8 mouse cellular contexts compared by ENCODE assay signal in the genomic region with DNA sequence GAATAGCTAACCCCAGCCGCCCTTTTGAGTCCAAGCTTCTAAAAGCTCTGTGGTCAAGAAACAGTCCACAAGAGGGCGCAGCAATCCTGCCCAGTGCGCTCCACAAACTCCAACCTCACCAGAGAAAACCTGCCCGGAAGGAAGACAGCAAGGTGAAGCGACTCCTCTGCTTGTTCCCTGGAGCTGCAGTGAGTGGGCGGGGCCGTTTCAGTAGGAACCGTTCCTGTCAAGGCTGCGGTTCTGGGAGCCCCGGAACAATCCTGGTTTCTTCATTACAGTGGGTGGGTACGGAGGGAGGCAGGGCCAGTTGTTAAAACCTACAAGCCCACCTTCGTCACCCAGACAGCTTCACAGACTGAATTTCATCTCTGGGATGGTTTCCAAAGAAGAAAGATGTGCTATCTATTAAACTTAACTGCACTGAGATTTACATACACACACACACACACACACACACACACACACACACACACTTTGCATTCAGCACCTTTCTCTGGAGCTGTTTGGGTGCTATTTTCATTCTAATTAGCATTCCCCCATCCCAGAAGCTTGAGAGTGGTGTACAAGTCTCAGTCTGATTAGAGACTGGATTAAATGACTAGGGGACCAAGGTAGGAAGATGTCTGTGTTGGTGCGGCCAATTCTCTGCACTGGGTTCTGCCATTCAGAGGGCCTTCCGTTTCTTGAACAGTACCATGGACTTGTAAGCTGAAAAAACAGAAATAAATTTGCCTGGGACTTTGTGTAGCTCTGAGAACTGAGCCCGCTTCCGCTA.
DNase-seq lines count a peak whose midpoint lies in the region; ATAC-seq and TF ChIP-seq lines count a peak whose summit lies in the region.

No protein-coding gene starts in this region.

- H3K4me1 ChIP-seq in cortical plate, adult 2 months (ENCODE audit: control insufficient read depth, insufficient read depth, low read length) = peaks cover 5% of the 10 kb centered on the region; the same call in 1 of the 2 replicates

- no peak overlapping the region for H3K4me3 ChIP-seq in cortical plate, adult 2 months (ENCODE audit: insufficient read depth, low read length)

- peak; percentile 73 for ATAC-seq in activated CD4-positive, CD25-positive, alpha-beta regulatory T cell, adult 4 months
- ATAC-seq in inflammation-experienced regulatory T-cells, adult 6 months = peak; percentile 60
- ATAC-seq in megakaryocyte progenitor cell, adult 5-6 weeks (replicated peaks; ENCODE audit: poor library complexity) = peak; percentile 91

- no peak for TF ChIP-seq POLR2A in cortical plate, adult 2 months (IDR thresholded peaks at IDR 0.05; ENCODE audit: extremely low read depth, insufficient read depth, low read length)

- DNase-seq in gastrocnemius, postnatal 14 days = peak; percentile 81
- DNase-seq in left cerebral cortex, adult 9 months (ENCODE audit: low spot score in 2 of 2) = peak; percentile 79 to 94
- DNase-seq in right cerebral cortex, postnatal 14 days = peak; percentile 87
- peak; percentile 71 to 80 for DNase-seq in urinary bladder, postnatal 4 days (ENCODE audit: low spot score in 2 of 2)

- intact Hi-C loops in gastrocnemius, postnatal 14 days (cut with DNase I; ENCODE audit: low total_unique reads) = no loop called here

- H3K27ac ChIP-seq in cortical plate, adult 2 months (ENCODE audit: insufficient read depth, low read length) = peak overlapping the region; percentile 44

- TF ChIP-seq CTCF in cortical plate, adult 2 months (IDR thresholded peaks at IDR 0.05; ENCODE audit: extremely low read depth, insufficient read depth, low read length) = peak; percentile 80
